Comparison of ENCODE assay signal across 9 mouse cellular contexts in genomic region chr2:10216566-10217247, GRCm38 (mm10).
DNase-seq lines count a peak whose midpoint lies in the region; ATAC-seq and TF ChIP-seq lines count a peak whose summit lies in the region.
"Had no signal": no experiment of that assay in that cellular context is flagged by ENCODE, and none has a peak within 500 bp of the region (broad histone marks: within the 10 kb centered on the region; RNA-seq: fewer than 3 reads in every experiment).

No protein-coding gene starts in this region.

- H3K36me3 ChIP-seq in heart, embryonic 13.5 days: no peaks in the 10 kb centered on the region
- H3K36me3 ChIP-seq in stomach, postnatal 0 days (ENCODE audit: control insufficient read depth, insufficient read depth, low read length): no peaks in the 10 kb centered on the region

- no peak overlapping the region for H3K4me3 ChIP-seq in heart, embryonic 13.5 days
- H3K4me3 ChIP-seq in stomach, postnatal 0 days (ENCODE audit: low read depth, low read length): no peak overlapping the region
- H3K4me3 ChIP-seq: erythroblast, embryonic 14.5 days had no signal

- TF ChIP-seq CTCF in stomach, postnatal 0 days (IDR thresholded peaks at IDR 0.05; ENCODE audit: low read depth): no peak

- H3K4me2 ChIP-seq in heart, embryonic 13.5 days: peak overlapping the region; percentile 9; the same call in 1 of the 2 replicates
- H3K4me2 ChIP-seq in stomach, postnatal 0 days (replicated peaks; ENCODE audit: low read depth): no peak overlapping the region

- 41% methylated on average over 7 of the region's 7 CpGs for WGBS in heart, embryonic 13.5 days
- WGBS in stomach, postnatal 0 days: 34% methylated on average over 7 of the region's 7 CpGs

- TF ChIP-seq EP300 in stomach, postnatal 0 days (optimal IDR thresholded peaks at IDR 0.05): no peak

- H3K9me3 ChIP-seq in heart, embryonic 13.5 days: no peaks in the 10 kb centered on the region
- no peaks in the 10 kb centered on the region for H3K9me3 ChIP-seq in stomach, postnatal 0 days (ENCODE audit: control insufficient read depth, low read length)

- H3K9ac ChIP-seq in heart, embryonic 13.5 days: no peak overlapping the region
- H3K9ac ChIP-seq in stomach, postnatal 0 days (ENCODE audit: low read length): no peak overlapping the region

- DNase-seq in ovary, adult 18-20 months (ENCODE audit: low spot score): peak; percentile 31
- no peak for DNase-seq in ovary, postnatal 14 days (ENCODE audit: low spot score)
- DNase-seq in embryo, embryonic 10 days (ENCODE audit: low spot score): peak; percentile 28
- DNase-seq in kidney, postnatal 10 days: peak; percentile 73
- peak; percentile 33 for DNase-seq in lung, postnatal 14 days
- DNase-seq in stomach, postnatal 0 days (ENCODE audit: low spot score): peak; percentile 16
- DNase-seq in urinary bladder, adult 2 months (ENCODE audit: low spot score): no peak

- no peaks in the 10 kb centered on the region for H3K27me3 ChIP-seq in heart, embryonic 13.5 days (replicated peaks)
- no peaks in the 10 kb centered on the region for H3K27me3 ChIP-seq in stomach, postnatal 0 days (ENCODE audit: control insufficient read depth, insufficient read depth, low read length)

- peaks cover 14% of the 10 kb centered on the region for H3K4me1 ChIP-seq in heart, embryonic 13.5 days
- no peaks in the 10 kb centered on the region; the same call in 1 of the 2 replicates for H3K4me1 ChIP-seq in stomach, postnatal 0 days (replicated peaks; ENCODE audit: control insufficient read depth, insufficient read depth)

- peak overlapping the region; percentile 59 for H3K27ac ChIP-seq in heart, embryonic 13.5 days (replicated peaks)
- H3K27ac ChIP-seq in stomach, postnatal 0 days (replicated peaks): peak overlapping the region; percentile 37; the same call in 1 of the 2 replicates

- no peak for ATAC-seq in heart, embryonic 13.5 days (ENCODE audit: extremely low read depth, insufficient number of reproducible peaks, low FRiP score, low TSS enrichment)
- ATAC-seq in stomach, postnatal 0 days (ENCODE audit: low FRiP score, low TSS enrichment): peak; percentile 54; the same call in 1 of the 2 replicates

Comparison
In these comparisons a context has a peak if more than half of its experiments do, and no peak if none do; other contexts are left out.
1. DNase-seq: peak in ovary, adult 18-20 months (single experiment), embryo, embryonic 10 days (single experiment), kidney, postnatal 10 days (single experiment), lung, postnatal 14 days (single experiment) and stomach, postnatal 0 days (single experiment); none in ovary, postnatal 14 days (single experiment) and urinary bladder, adult 2 months (single experiment).